Mouse (Mus musculus) heart, adult 11 months (tissue): Measurements from ENCODE around the gene Tulp2.

Experiments
- DNase-seq: peaks from one replicate; pipeline ENCODE4 v3.0.0; 2022

Gene Tulp2

DNA sequence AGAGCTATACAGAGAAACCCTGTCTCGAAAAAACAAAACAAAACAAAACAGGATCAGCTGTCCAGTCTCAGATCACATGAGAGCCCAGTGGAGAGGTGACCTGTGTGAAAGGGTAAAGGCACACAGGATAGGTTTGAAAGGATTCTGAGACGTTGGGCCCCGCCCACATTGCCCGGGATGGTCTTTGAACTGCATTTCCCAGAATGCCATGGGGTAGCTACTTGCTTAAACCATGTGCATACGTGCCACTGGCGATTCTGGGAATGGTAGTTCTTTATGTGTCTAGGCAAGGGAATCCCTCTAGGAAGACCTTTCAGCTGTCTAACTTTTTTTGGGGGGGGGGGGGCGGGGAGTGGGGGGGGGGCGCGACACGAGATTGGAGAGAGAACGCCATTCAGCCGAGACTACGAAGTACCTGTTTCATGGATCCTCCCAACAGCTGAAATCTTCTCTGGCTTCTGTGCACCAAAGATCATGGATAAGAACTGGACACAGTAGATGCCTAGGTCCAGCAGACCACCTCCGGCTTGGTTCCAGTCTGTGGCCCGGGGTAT is at the start of gene Tulp2:
Gene Tulp2, plus strand, starts transcription at position 504 of the 554 bp plus-strand sequence.
- peak; percentile 94 for DNase-seq

DNA sequence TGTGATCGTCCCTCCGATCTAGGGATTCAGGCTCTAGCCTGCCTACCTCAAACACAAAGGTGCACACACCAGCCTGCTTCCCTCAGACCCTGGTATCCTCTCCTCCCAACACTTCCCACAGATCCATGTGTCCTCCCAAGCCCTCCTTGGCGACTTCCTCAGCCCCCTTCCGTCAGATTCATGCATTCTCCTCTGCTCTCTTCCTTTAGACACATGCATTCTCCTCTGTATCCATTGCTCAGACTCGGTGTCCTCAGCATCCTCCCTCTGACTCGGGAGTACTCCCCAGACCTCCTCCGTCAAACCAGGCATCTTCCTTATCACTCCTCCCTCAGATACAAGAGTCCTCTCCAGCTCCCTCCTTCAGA is 47.9 kb upstream of the Tulp2 start:
- peak; percentile 94 for DNase-seq

DNA sequence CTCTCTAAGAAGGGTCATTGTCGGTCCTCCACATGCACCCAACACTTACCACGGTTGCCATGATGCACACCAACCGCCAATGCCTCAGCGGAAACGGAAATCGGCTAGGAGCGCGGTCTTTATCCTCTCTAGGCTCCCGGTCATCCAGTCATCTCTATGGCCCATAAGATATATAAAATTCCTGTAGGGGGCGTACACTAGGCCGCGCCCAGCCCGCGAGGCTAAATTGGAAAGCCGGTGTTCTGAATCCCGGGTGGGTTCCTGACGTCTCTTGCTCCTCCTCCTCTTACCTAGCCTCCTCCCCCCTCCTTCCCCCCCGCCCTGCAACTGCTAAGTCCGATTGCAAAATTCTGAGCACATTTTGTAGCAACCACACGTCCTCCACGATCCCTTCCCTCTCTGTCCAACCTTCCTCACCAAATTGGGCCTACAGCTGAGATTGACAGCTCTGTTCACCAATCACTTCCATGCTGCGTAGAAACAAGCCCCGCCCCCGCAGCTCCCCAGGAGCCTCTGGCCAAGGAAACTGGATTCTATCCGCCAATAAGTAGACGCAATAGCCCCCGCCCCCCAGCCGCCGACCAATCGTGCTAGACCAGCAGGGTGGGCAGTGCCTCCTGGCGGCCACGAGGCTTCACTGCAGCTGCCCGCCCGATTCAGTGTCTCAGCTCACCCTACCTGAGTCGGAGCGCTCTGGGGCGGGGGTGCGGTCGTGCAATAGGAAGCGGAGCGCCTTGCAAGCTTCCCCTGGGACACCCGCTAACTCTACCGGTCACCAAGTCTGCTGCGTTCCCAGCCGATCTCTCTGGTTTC is 47.3 kb upstream of the Tulp2 start, which contains the start of gene Gys1:
Gene Gys1, plus strand, starts transcription at position 642 of the 813 bp plus-strand sequence.
- DNase-seq, result peak; percentile 100

DNA sequence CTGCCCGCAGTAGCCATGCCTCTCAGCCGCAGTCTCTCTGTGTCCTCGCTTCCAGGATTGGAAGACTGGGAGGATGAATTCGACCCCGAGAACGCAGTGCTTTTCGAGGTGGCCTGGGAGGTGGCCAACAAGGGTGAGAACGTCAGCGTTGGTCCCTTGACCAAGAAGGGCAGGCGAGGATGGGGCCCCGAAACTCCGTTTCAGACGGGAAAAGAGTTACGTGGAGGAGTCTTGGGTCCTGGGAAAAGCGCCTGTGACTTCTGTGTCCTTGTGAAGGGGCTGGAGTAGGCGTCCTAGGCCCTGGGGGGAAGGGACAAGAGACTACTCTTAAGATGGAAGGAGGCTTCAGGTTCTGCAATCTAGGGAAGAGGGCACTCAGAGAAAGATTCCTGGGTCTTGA is 46.6 kb upstream of the Tulp2 start:
- DNase-seq, result no peak

DNA sequence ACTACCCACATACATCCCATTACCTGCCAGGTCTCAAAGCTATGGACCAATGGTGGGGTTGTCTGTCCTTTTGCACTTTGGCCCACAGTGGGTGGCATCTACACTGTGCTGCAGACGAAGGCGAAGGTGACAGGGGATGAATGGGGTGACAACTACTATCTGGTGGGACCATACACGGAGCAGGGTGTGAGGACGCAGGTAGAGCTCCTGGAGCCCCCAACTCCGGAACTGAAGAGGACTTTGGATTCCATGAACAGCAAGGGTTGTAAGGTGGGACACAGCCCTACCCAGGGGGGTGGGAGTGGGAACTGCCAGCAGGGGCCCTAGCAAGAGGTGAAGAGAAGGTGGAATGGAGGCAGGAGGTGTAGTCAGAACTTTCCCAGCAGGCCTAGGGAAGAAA is 45.2 kb upstream of the Tulp2 start:
- DNase-seq, result no peak

DNA sequence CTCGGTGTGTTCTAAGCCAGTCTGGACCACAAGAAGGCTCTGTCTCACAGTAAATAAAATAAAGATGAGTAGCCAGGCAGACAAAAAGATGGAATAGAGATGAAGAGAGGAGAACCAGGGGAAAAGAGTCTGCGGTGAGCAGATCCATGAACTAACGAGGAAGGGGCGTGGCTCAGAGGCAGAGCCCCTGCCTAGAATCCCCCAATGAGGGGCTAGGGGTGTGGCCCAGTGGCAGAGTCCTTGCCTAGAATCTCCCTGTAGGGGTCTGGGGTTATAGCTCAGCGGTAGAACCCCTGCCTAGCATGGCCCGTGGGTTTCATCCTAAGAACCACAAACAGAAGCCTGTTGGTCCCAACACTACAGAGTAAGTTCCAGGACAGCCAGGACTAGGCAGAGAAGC is 44.6 kb upstream of the Tulp2 start:
- DNase-seq, result no peak

DNA sequence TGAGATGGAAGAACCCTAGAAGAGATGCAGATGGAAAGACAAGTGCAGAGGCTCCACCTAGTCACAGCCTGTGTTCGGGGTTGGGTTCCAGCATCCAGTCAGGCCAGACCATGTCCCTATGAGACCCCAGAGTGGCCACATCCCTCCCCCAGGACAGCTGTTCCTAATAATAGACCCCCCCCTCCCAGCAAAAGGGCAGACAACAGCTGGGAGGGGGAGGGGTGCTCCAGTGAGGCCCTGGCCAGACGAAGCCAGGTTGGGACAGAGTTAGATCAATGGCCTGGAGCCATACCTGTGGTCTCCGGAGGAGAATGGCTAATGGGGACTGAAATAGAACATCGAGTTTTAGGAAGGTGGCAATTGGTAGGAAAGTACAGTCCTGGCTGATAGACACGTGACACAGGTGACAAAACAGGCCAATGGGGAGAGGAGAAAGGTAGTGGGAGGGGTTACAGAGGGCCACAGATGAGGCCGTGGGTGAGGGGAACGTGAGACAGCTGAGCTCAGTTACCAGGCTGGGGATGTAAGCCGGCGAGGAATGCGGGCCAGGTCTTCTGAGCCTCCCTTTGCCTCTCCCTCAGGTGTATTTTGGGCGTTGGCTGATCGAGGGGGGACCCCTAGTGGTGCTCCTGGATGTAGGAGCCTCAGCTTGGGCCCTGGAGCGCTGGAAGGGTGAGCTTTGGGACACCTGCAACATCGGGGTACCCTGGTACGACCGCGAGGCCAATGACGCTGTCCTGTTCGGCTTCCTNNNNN is 44.0 kb upstream of the Tulp2 start, which contains the start of gene Ruvbl2:
Gene Ruvbl2, minus strand, starts transcription at position 576 of the 756 bp plus-strand sequence.
- DNase-seq, result peak; percentile 89

DNA sequence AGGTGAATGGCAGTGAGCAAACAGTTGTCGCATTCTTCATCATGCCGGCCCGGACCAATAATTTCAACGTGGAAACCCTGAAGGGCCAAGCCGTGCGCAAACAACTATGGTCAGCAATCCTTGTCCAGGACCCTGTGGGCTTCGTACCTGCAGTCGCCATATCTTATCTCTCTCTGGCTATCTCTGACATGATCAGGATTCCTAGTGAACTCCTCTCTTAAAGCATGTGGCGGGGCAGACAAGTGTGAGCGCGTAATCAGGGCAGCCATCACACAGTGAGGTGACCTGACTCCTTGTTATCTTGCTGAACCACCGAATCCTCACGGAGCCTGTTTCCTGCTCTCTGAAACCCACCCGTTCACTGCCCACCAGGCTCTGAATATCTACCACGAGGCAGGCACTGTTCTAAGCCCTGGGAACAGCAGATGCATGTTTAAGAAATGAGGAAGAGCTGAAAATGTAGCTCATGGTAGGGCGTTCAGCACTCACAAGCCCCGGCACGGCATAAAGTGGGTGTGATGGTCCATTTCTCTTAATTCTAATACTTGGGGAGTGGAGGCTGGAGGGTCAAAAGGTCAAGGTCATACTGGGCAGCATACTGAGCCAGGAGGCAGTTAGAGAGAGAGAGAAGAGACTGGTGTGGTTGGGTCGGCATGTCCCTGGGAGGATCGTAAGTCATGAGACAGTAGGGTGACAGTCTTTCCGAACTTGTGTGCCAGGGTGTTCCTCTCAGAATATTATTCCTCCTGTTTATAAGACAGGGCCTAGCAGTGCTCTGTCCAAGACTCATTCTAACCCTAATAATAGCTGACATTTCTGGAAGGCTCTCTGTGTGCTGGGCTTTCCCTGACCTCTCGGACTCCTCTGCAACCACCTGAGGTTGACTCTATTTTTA is 37.9 kb upstream of the Tulp2 start:
- DNase-seq, result peak; percentile 89

DNA sequence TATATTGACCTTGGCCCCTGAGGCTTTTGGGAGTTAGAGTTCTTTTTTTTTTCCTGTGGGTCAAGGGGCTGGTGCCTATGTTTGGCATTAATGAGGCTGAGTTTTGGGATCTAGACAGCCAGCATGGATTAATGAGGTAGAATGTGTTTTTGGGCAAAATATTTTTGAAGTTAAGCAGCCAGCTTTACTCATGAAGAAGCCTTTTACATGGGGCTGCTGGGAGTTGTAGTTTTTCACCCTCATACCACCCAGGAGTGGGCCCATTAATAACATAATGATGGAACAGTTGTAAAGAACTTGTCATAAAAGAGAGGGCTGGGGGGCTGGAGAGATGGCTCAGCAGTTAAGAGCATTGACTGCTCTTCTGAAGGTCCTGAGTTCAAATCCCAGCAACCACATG is 35.1 kb upstream of the Tulp2 start:
- DNase-seq, result no peak

DNA sequence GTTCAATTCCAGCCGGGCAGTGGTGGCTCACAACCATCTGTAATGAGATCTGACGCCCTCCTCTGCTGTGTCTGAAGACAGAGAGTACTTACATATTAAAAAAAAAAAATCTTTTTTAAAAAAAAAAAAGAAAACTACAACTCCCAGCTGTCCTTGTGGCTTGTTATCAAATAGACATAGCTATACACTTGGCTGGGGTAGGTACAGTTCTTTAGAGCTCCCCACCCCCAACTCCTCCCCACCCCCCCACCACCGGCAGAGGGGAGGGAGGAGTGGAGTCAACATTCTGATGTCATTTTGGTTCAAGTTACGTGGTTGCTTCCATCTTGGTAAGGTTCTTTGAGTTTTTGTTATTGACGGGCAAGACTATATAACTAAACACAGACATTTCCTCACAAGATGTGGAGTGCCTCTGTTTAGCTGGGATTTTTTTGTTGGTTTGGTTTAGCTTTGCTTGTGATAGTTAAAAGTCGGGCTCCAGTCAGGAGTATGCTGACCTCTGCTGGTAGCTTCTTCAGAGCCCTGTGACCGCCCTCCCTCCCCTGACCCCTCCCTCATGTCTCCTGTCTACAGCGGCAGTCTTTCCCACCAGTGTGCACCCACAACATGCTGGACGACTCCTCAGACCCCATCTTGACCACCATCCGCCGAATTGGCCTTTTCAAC is 34.2 kb upstream of the Tulp2 start:
- no peak for DNase-seq

DNA sequence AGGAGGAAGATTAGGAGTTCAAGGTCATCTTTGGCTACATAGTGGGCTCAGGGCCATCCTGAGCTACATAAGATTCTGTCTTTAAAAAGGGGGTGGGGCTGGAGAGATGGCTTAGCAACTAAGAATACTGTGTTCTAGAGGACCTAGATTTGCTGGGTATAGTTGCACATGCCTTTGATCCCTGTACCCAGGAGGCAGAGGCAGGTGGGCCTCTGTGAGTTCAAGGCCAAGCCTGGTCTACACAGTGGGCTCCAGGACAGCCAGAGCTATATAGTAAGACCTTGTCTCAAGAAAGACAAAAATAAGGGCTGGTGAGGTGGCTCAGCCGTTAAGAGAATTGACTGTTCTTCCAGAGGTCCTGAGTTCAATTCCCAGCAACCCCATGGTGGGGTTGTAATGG is 31.7 kb upstream of the Tulp2 start:
- DNase-seq, result peak; percentile 83

DNA sequence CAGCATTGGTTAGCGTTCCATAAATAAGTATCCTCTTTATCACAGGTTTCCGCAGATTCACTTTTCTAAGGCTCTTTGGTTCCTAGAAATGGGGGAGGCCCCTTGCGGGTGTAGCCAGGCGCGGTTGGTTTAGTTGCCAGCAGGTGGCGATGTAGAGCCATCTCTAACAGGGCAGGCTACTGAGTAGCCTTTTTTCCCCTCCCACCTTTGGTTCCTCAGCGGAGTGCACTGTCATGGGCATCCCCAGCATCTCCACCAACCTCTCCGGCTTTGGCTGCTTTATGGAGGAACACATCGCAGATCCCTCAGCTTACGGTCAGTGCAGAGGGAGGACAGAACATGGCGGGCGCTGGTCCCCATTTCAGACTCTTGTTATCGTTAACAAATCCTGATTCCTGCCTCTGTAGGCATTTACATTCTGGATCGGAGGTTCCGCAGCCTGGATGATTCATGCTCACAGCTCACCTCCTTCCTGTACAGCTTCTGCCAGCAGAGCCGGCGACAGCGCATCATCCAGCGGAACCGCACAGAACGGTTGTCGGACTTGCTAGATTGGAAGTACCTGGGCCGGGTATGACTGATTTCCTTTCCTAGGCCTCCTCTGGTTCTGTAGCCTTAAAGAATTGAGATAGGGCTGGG is 30.2 kb upstream of the Tulp2 start:
- DNase-seq, result peak; percentile 98

DNA sequence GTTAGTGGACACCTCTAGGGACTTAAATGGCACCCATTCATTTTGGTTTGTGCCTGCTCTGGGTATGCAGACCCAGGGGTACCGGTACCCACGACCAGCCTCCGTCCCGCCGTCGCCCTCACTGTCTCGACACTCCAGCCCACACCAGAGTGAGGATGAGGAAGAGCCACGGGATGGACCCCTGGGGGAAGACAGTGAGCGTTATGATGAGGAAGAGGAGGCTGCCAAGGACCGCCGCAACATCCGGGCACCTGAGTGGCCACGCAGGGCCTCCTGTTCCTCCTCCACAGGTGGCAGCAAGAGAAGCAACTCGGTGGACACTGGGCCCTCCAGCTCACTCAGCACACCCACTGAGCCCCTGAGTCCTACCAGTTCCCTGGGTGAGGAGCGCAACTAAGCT is 26.7 kb upstream of the Tulp2 start:
- DNase-seq, result peak; percentile 91

DNA sequence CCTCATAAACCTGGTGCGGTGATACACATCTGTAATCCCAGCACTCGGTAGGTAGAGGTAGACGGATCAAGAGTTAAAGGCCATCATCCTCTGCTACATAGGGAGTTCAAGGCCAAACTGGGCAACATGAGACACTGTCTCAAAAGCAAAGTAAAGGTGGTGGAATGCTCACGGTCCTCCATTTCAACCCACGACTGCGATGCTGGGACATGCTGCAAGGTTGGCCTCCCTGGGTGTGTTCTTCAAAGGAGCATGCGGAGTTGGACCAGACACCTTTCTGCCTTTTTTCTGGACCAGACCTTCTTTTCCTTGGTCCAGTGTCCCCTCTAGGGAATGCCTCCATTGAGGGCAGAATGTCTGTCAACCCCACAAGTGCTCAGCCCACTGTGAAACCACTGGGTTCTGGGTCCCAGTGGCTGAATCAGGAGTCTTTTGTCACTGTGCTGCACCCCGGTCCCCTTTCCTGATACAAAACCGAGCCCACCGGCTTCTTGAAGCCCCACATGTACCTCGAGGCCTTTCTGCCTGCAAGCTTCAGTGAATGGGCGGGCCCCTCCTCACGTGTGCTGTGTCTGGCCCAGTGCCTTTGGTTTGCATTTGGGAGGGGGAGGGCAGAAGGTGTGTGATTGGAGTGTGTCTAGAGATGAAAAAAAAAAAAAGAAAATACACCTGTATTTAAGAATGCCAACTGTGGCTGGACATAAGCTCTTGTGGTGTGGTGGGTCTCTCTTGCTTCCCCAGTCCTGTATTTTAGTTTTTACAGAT is 25.6 kb upstream of the Tulp2 start:
- DNase-seq, result peak; percentile 88

DNA sequence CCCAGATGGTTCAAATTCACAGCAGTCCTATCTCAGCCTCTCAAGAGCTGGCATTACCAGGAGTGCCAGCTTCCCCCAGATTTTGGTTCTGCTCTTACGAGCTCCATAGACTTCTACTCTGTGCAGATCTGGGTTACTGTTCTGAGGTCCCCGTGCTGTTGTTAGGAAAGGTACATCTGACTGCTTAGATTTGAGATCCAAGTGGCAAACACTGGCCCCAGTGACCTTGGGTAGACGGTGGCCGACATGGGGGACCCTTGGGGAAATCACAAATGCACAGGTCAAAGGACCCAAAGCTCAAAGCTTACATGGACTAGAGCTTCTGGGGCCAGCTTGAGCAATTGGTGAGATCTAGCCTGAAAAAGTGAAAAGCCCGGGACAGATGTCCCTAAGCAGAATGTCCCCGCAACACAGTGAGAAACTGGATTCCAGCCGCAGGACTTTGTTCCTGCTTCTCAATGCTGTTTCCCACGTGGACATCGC is 24.9 kb upstream of the Tulp2 start:
- DNase-seq, result peak; percentile 90

DNA sequence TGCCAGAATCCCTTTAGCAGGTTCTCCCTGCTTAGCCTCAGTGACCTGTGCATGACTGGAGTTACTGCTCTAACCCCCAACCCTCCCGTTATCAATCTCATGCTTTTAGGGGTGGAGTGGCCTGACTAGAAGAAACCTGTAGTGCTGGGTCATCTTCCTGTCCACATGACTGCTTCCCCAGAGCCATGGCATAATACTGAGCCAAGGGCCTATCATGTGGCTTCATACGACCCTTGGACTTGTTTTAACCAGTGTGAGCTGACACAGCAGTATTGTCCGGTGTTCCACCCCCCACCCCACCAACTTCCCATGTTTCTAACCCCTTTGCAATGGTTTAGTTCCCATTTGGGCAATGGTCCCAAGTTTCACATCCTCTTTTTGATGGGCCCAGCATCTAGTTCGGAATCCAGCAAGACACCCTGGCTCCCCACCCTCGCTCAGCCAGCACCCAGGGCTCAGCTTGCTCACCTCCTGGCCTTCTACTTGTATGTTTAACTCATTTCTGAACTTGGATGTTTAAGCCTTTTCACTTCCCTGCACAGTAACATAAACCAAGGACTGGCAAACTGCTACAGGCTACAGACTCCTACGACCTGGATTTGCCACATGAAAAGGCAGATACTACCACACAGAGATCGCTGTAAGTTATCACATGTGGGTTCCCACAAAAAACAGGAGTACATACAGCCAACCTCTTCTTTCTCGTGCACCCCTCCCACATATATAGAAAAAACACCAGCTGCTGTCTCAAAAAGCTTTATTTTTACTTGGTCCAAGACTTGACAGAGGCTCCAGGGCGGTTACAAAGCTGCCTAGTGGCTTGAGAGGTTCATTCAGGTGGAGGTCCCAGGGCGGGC is 24.2 kb upstream of the Tulp2 start:
- DNase-seq, result peak; percentile 98

DNA sequence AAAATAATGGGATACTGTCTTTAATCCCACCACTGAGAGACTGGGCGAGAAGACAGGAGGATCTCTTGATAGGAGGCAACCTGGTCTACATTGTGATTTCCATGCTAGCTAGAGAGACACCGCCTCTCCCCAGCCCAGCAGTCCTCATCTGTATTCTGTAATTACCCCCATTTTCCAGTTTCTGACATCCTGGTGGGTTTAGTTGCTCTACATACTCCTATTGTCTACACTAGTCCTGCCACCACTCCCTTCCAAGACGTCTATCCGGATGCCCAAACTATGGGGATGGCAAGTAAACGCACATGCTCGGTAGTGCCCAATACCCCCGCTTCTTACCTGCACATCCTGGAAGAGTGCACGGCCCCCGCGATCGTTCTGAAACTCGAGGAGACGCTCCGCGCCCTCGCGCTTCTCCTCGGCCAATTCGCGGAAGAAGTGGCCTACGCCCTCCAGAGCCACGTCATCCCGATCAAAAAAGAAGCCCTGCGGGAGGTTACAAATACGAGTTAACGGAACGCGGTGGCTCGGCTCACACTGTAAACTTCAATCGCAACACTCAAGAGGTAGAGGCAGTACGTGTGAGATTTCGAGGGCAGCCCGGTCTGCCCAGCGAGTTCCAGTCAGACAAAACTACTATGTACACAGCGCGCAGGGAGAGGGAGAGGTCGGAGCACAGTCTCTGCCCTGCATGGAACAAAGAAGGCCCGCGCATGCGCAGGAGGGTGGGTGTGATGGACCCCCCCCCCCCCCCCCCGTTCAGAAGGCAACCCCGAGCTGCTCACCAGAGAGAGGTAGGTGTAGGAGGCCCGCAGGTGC is 22.7 kb upstream of the Tulp2 start:
- peak; percentile 99 for DNase-seq

DNA sequence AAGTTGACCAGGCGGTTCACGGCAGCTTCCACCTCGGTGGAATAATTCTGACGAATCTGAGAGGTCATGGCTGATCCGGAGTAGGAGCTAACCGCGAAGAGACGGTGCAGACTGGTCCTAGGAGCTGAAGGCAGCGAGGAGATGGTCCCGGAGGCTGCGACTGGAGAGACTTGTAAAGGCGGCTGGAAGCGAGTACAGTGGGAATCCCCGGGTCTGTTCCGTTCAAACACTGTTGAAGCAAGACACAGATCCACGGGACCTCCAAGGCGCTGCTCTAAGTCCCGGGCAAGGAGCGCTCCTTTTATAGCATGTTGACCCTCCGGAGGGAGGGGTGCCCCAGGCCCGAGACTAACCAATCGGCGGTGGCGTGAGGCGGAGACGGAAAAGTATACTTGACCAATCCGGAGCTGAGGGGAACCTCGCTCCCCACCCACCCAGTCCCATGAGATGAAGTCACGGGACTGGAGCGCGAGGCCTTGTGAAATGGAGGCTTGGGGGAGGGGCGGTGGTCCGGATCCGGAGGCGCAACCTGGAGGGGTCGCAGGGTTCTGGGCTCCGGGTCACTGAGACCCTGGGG is 22.0 kb upstream of the Tulp2 start, which contains the start of gene Ftl1:
Gene Ftl1, minus strand, starts transcription at position 321 of the 577 bp plus-strand sequence.
- DNase-seq, result peak; percentile 100
